Mouse (Mus musculus): ENCODE measurements around the gene Anks1. TPM values are rescaled to one million over a fixed set of nuclear protein-coding genes. Genes with fewer than 3 reads are reported as not detected.

Gene Anks1
- polyA plus RNA-seq, 1 experiment from 2014 or later: 15.3 TPM

- 87% methylated on average over 7 of the region's 7 CpGs for WGBS
- no peaks in the 10 kb centered on the region for H3K9me3 ChIP-seq (replicated peaks; ENCODE audit: control insufficient read depth, low read length)
- H3K4me1 ChIP-seq (ENCODE audit: control insufficient read depth, insufficient read depth, low read length): peaks cover 25% of the 10 kb centered on the region
- no peak overlapping the region for H3K9ac ChIP-seq (ENCODE audit: low read length)
- H3K4me3 ChIP-seq (replicated peaks; ENCODE audit: low read length): no peak overlapping the region
- H3K27ac ChIP-seq (ENCODE audit: low read length): no peak overlapping the region
- no peak overlapping the region for H3K4me2 ChIP-seq (ENCODE audit: low read depth, low read length)
- H3K36me3 ChIP-seq (ENCODE audit: control insufficient read depth, insufficient read depth, low read length): no peaks in the 10 kb centered on the region
- no peak for ATAC-seq (ENCODE audit: insufficient read depth, low FRiP score)
- H3K27me3 ChIP-seq (ENCODE audit: control insufficient read depth, insufficient read depth, low read length): no peaks in the 10 kb centered on the region
Measured at GRCm38 (mm10) chr17:27967529-27967928, 58.4 kb downstream of the Anks1 start.

DNA sequence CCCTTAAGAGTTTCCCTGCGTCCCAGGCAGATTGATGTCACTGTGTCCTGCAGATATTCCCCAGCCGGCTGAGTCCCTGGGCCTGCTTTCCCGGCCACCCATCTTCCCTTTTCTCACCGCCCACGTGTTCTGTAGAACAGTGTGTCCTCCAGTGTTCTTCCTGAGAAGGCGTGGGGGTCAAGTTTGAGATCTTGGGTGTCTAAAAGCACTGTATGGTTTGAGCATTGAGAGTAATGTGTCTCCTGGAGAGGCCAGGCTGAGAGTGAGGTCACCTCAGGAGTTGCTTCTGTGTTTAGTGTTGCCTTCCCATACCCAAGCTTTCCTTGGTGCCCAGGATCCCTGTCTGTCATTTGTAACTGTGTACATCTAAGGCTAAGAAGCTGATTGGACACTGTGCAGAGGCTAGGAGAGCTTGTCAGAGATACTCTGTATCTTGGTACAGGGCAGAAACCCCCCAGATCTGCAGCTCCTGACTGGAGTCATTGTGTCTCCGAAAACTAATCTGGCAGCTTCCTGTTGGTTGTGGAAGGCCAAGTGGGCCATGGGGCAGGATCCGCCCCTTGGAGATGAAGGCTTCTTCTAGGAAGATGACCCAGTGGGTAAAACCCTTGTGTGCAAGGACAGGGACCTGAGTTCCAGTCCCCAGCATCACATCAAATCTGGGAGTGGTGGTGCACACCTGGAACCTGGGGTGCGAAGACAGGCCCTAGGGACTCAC, 59.1 kb downstream of the Anks1 start:
- peaks cover 25% of the 10 kb centered on the region for H3K4me1 ChIP-seq (ENCODE audit: control insufficient read depth, insufficient read depth, low read length)
- ATAC-seq (ENCODE audit: insufficient read depth, low FRiP score): no peak
- no peaks in the 10 kb centered on the region for H3K36me3 ChIP-seq (ENCODE audit: control insufficient read depth, insufficient read depth, low read length)
- H3K4me3 ChIP-seq (replicated peaks; ENCODE audit: low read length): no peak overlapping the region
- no peaks in the 10 kb centered on the region for H3K9me3 ChIP-seq (replicated peaks; ENCODE audit: control insufficient read depth, low read length)
- no peaks in the 10 kb centered on the region for H3K27me3 ChIP-seq (ENCODE audit: control insufficient read depth, insufficient read depth, low read length)
- peak overlapping the region; percentile 41; the same call in 1 of the 2 replicates for H3K9ac ChIP-seq (ENCODE audit: low read length)
- H3K4me2 ChIP-seq (ENCODE audit: low read depth, low read length): no peak overlapping the region
- WGBS: 75% methylated on average over 9 of the region's 9 CpGs
- H3K27ac ChIP-seq (ENCODE audit: low read length): 0 out of 2 replicates have a peak overlapping the region, but pooled peaks have one; percentile 15

DNA sequence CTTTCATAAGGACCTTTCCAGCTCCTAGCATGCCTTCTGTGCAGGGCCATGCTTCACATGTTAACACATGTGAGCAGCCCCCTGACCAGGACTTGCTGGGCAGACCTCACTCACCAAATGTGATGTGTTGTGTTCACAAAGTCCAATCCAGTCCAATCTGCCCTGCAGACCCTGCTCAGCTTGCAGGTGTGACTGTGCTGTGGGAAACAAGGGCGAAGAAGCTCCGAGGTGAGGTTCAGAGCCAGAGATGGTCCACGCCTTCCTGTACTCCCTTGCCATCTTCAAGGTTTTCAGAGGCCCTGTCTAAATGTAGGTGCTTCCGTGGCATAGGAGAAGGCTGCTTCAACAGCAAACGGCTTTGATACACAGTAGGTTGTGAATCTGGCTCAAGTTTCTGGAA, 59.8 kb downstream of the Anks1 start:
- peaks cover 25% of the 10 kb centered on the region for H3K4me1 ChIP-seq (ENCODE audit: control insufficient read depth, insufficient read depth, low read length)
- no peaks in the 10 kb centered on the region for H3K9me3 ChIP-seq (replicated peaks; ENCODE audit: control insufficient read depth, low read length)
- 89% methylated on average over 5 of the region's 5 CpGs for WGBS
- H3K36me3 ChIP-seq (ENCODE audit: control insufficient read depth, insufficient read depth, low read length): no peaks in the 10 kb centered on the region
- ATAC-seq (ENCODE audit: insufficient read depth, low FRiP score): no peak
- no peak overlapping the region for H3K9ac ChIP-seq (ENCODE audit: low read length)
- H3K27ac ChIP-seq (ENCODE audit: low read length): peak overlapping the region; percentile 1; the same call in 1 of the 2 replicates
- no peaks in the 10 kb centered on the region for H3K27me3 ChIP-seq (ENCODE audit: control insufficient read depth, insufficient read depth, low read length)
- H3K4me3 ChIP-seq (replicated peaks; ENCODE audit: low read length): no peak overlapping the region
- no peak overlapping the region for H3K4me2 ChIP-seq (ENCODE audit: low read depth, low read length)

GRCm38 (mm10) chr17:27969365-27969764, 60.3 kb downstream of the Anks1 start:
- no peak overlapping the region for H3K4me3 ChIP-seq (replicated peaks; ENCODE audit: low read length)
- no peak overlapping the region for H3K9ac ChIP-seq (ENCODE audit: low read length)
- H3K27ac ChIP-seq (ENCODE audit: low read length): peak overlapping the region; percentile 36; the same call in 1 of the 2 replicates
- H3K9me3 ChIP-seq (replicated peaks; ENCODE audit: control insufficient read depth, low read length): no peaks in the 10 kb centered on the region
- H3K4me2 ChIP-seq (ENCODE audit: low read depth, low read length): no peak overlapping the region
- no peaks in the 10 kb centered on the region for H3K27me3 ChIP-seq (ENCODE audit: control insufficient read depth, insufficient read depth, low read length)
- H3K4me1 ChIP-seq (ENCODE audit: control insufficient read depth, insufficient read depth, low read length): peaks cover 21% of the 10 kb centered on the region
- 63% methylated on average over 8 of the region's 8 CpGs for WGBS
- H3K36me3 ChIP-seq (ENCODE audit: control insufficient read depth, insufficient read depth, low read length): no peaks in the 10 kb centered on the region
- no peak; the same call in 1 of the 2 replicates for ATAC-seq (ENCODE audit: insufficient read depth, low FRiP score)

GRCm38 (mm10) chr17:27969896-27970295, 60.8 kb downstream of the Anks1 start:
- 86% methylated on average over 5 of the region's 5 CpGs for whole genome bisulfite sequencing
- H3K36me3 ChIP-seq (ENCODE audit: control insufficient read depth, insufficient read depth, low read length): no peaks in the 10 kb centered on the region
- ATAC-seq (ENCODE audit: insufficient read depth, low FRiP score): no peak
- H3K4me2 ChIP-seq (ENCODE audit: low read depth, low read length): no peak overlapping the region
- peak overlapping the region; percentile 36; the same call in 1 of the 2 replicates for H3K27ac ChIP-seq (ENCODE audit: low read length)
- H3K4me1 ChIP-seq (ENCODE audit: control insufficient read depth, insufficient read depth, low read length): peaks cover 19% of the 10 kb centered on the region
- H3K9ac ChIP-seq (ENCODE audit: low read length): no peak overlapping the region
- H3K27me3 ChIP-seq (ENCODE audit: control insufficient read depth, insufficient read depth, low read length): no peaks in the 10 kb centered on the region
- H3K9me3 ChIP-seq (replicated peaks; ENCODE audit: control insufficient read depth, low read length): no peaks in the 10 kb centered on the region
- no peak overlapping the region for H3K4me3 ChIP-seq (replicated peaks; ENCODE audit: low read length)

DNA sequence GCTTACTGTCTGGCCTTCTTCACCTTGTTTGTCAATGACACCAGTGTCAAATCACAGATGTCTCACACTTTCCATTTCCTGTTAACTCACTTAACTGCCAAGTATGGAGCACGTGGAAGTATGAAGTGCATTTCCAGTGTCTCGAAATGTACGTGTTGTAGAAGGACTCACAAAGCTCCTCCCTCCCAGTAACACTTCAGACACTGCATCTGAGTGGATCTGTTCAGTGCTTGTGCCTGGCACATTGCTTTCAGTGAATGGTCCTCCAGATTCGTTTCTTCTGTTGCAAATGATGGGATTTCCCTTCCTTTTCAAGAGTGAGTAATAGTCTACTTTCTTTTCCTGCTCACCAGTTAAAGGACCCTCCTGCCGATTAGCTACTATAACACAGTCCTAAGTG, 61.2 kb downstream of the Anks1 start:
- H3K27ac ChIP-seq (ENCODE audit: low read length): peak overlapping the region; percentile 36; the same call in 1 of the 2 replicates
- ATAC-seq (ENCODE audit: insufficient read depth, low FRiP score): no peak
- H3K9me3 ChIP-seq (replicated peaks; ENCODE audit: control insufficient read depth, low read length): no peaks in the 10 kb centered on the region
- no peaks in the 10 kb centered on the region for H3K36me3 ChIP-seq (ENCODE audit: control insufficient read depth, insufficient read depth, low read length)
- peaks cover 19% of the 10 kb centered on the region for H3K4me1 ChIP-seq (ENCODE audit: control insufficient read depth, insufficient read depth, low read length)
- no peak overlapping the region for H3K4me3 ChIP-seq (replicated peaks; ENCODE audit: low read length)
- no peaks in the 10 kb centered on the region for H3K27me3 ChIP-seq (ENCODE audit: control insufficient read depth, insufficient read depth, low read length)
- 72% methylated on average over 5 of the region's 5 CpGs for WGBS
- H3K9ac ChIP-seq (ENCODE audit: low read length): no peak overlapping the region
- H3K4me2 ChIP-seq (ENCODE audit: low read depth, low read length): no peak overlapping the region

DNA sequence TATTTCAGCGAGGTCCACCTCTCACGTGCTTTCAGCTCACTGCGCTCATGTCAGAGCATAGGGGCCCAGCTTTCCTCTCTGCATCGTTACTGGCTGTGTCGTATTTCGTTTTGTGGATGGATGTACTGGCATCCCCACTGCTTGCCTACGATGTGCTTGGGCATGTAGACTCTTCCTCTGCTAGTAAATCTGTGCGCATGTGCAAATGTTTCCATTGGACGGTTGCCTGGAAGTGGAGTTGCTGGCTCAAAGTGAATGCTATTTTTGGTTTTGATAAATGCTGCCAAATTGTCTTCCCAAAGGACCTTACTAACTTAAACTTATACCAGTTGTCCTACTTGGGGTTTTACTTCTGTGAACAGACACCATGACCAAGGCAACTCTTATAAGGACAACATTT, 62.4 kb downstream of the Anks1 start:
- peaks cover 19% of the 10 kb centered on the region for H3K4me1 ChIP-seq (ENCODE audit: control insufficient read depth, insufficient read depth, low read length)
- ATAC-seq (ENCODE audit: insufficient read depth, low FRiP score): no peak
- H3K27me3 ChIP-seq (ENCODE audit: control insufficient read depth, insufficient read depth, low read length): no peaks in the 10 kb centered on the region
- no peaks in the 10 kb centered on the region for H3K9me3 ChIP-seq (replicated peaks; ENCODE audit: control insufficient read depth, low read length)
- H3K27ac ChIP-seq (ENCODE audit: low read length): no peak overlapping the region
- H3K4me3 ChIP-seq (replicated peaks; ENCODE audit: low read length): no peak overlapping the region
- H3K9ac ChIP-seq (ENCODE audit: low read length): no peak overlapping the region
- WGBS: 72% methylated on average over 9 of the region's 9 CpGs
- no peaks in the 10 kb centered on the region for H3K36me3 ChIP-seq (ENCODE audit: control insufficient read depth, insufficient read depth, low read length)
- no peak overlapping the region for H3K4me2 ChIP-seq (ENCODE audit: low read depth, low read length)

- Histone ChIP-seq H3K4me2 (ENCODE audit: low read depth, low read length) (no peak overlapping the region), H3K4me1 (ENCODE audit: control insufficient read depth, insufficient read depth, low read length) (peaks cover 15% of the 10 kb centered on the region), H3K4me3 (replicated peaks; ENCODE audit: low read length) (no peak overlapping the region), H3K36me3 (ENCODE audit: control insufficient read depth, insufficient read depth, low read length) (peaks cover 5% of the 10 kb centered on the region; the same call in 1 of the 2 replicates), H3K27me3 (ENCODE audit: control insufficient read depth, insufficient read depth, low read length) (no peaks in the 10 kb centered on the region), H3K27ac (ENCODE audit: low read length) (no peak overlapping the region), H3K9ac (ENCODE audit: low read length) (no peak overlapping the region), H3K9me3 (replicated peaks; ENCODE audit: control insufficient read depth, low read length) (no peaks in the 10 kb centered on the region)
- WGBS: 83% methylated on average over 4 of the region's 4 CpGs
- ATAC-seq (ENCODE audit: insufficient read depth, low FRiP score): no peak
Measured at GRCm38 (mm10) chr17:27973337-27973736, 64.2 kb downstream of the Anks1 start.

GRCm38 (mm10) chr17:27976266-27976665, 67.2 kb downstream of the Anks1 start:
- H3K4me1 ChIP-seq (ENCODE audit: control insufficient read depth, insufficient read depth, low read length): peaks cover 4% of the 10 kb centered on the region
- H3K27me3 ChIP-seq (ENCODE audit: control insufficient read depth, insufficient read depth, low read length): no peaks in the 10 kb centered on the region
- no peaks in the 10 kb centered on the region for H3K9me3 ChIP-seq (replicated peaks; ENCODE audit: control insufficient read depth, low read length)
- no peak for ATAC-seq (ENCODE audit: insufficient read depth, low FRiP score)
- no peak overlapping the region for H3K27ac ChIP-seq (ENCODE audit: low read length)
- WGBS: 89% methylated on average over 14 of the region's 14 CpGs
- H3K36me3 ChIP-seq (ENCODE audit: control insufficient read depth, insufficient read depth, low read length): peaks cover 5% of the 10 kb centered on the region; the same call in 1 of the 2 replicates
- H3K9ac ChIP-seq (ENCODE audit: low read length): no peak overlapping the region
- no peak overlapping the region for H3K4me2 ChIP-seq (ENCODE audit: low read depth, low read length)
- no peak overlapping the region for H3K4me3 ChIP-seq (replicated peaks; ENCODE audit: low read length)
